Mouse (Mus musculus): ENCODE measurements around the gene Eef1a2.
A peak's percentile ranks its signal among the peaks of the same experiment; 100 is the strongest.

Gene Eef1a2

DNA sequence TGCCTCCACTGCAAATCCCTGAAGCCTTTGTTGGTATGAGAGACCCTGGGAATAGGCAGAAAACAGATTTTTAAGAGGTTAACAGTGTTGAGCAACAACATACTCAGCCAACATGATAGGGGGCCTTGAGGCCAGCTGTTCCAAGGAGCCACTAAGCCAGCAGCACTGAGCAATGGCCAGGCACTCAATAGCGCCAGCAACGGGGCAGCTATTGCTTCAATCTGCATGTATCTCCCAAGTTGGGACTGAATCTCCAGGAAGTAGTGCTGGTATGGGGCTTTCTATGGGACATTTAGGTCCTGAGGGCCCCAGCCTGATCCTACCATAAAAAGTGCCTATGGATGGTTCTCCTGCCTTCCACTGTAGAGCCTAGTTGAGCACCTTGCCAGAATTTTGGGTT lies 1.7 kb upstream of the Eef1a2 start:
- no peak for DNase-seq (ENCODE audit: low read depth, low spot score)

GRCm38 (mm10) chr2:181157716-181158302 lies 995 bp upstream of the Eef1a2 start:
- no peak for DNase-seq (ENCODE audit: low read depth, low spot score)

- no peak for DNase-seq (ENCODE audit: low read depth, low spot score)
These were observed 366 bp upstream of the Eef1a2 start for GRCm38 (mm10) chr2:181157180-181157579.

- no peak for DNase-seq (ENCODE audit: low read depth, low spot score)
These were observed 1.0 kb downstream of the Eef1a2 start for GRCm38 (mm10) chr2:181155801-181156200.

DNA sequence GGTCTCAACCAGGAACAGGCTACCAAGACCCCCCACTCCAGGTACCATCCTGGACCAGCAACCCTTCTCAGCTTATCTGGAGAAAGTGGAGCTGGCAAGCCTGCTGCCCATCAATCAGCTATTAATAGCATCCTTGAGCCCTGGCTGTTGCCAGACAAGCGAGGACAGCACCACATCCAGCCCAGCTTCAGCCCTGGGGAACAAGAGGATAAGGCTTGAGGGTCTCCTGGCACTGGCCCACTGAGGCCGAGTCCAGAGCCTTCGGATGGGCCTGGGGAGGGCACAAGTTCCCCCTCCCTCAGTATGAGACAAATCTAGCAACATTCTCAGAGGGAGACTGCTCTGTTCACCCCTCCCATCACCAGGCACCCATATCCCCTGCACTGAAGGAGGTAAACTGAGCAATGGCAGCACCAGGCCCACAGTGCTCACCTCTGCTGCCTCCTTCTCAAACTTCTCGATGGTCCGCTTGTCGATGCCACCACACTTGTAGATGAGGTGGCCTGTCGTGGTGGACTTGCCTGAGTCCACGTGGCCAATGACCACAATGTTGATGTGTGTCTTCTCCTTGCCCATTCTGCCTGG lies 1.9 kb downstream of the Eef1a2 start:
- no peak for DNase-seq (ENCODE audit: low read depth, low spot score)

DNA sequence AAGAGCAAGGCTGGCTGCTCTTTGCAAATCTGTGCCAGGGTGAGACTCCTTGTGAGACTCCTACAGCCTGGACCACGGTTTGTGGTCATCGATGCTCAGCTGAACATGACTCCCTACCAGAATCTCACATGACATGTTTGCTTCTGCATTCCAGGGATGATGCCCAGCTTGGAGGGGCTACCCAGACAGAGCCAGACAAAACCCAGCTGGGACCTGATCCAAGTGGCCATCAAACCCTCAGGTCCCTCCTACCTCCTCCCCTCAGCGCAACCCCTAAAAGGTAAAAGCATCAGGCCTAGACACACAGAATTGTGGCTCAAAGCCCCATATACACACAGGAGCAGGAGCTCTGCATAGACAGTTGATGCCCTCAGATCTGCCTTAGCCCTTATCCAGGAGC lies 2.5 kb downstream of the Eef1a2 start:
- DNase-seq (ENCODE audit: low read depth, low spot score): no peak

GRCm38 (mm10) chr2:181153837-181154236 lies 3.0 kb downstream of the Eef1a2 start:
- peak; percentile 45 for DNase-seq (ENCODE audit: low read depth, low spot score)

DNA sequence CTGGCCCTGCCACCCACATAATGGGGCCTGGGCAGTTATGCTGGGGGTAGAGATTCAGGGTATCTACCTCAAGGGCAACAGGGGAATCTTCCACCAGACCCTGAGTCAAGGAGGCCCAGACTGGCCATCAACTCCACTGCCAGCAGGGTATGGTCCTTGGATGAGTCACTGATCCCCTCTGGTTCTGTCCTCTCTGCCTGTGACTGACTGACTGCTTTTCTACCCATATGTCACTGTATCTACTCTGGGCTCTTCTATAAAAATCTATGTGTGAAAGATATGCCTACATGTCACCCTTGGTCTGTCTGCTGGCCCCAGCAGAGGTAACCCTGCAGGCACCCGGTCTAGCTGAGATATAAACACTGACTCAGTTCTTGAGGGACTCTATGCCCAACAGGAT lies 3.7 kb downstream of the Eef1a2 start:
- DNase-seq (ENCODE audit: low read depth, low spot score): no peak

GRCm38 (mm10) chr2:181152701-181153100 lies 4.1 kb downstream of the Eef1a2 start:
- no peak for DNase-seq (ENCODE audit: low read depth, low spot score)

DNA sequence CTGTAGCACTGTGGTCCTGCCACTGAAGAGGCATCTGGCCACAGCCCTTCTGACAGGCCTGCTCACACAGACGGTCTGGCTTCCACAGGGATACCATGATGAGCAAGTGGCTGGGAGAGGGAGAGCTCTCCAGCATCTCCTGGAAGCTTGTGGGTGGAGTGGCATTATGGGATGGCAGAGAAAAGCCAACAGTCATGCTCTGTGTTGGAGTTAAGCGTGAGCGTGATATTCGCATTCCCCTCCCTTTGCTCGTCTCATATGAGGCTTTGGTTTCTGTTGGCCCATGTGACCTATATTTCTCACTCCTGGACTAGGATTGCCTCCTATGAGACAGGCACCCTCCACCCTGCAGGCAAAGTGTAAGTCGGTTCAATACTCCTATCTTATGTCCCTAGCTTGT lies 6.5 kb downstream of the Eef1a2 start:
- DNase-seq (ENCODE audit: low read depth, low spot score): no peak

DNA sequence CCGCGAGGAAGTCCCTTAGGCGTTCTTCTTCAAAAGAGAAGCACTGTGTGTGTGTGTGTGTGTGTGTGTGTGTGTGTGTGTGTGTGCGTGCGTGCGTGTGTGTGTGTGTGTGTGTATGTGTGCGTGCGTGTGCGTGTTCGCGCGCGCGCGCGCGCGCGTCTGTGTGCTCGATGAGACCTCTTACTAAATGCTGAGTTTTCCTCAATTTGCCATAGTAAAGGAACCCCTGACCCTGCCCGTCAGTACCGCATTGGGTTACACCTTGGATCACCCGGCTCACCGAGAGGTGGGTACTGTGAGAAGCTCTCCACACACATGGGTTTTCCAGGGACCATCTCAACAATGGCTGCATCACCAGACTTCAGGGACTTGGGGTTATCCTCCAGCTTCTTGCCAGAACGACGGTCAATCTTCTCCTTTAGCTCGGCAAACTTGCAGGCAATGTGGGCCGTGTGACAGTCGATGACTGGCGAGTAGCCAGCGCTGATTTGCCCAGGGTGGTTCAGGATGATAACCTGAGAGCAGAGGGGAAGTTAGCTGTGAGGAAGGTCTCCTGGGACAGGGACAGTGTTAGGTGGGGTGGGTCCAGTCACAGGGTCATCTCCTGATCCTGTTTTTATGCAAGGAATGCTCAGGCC lies 8.4 kb downstream of the Eef1a2 start:
- DNase-seq (ENCODE audit: low read depth, low spot score): no peak

- DNase-seq (ENCODE audit: low read depth, low spot score): peak; percentile 31
These were observed 9.1 kb downstream of the Eef1a2 start for GRCm38 (mm10) chr2:181147546-181148317.

DNA sequence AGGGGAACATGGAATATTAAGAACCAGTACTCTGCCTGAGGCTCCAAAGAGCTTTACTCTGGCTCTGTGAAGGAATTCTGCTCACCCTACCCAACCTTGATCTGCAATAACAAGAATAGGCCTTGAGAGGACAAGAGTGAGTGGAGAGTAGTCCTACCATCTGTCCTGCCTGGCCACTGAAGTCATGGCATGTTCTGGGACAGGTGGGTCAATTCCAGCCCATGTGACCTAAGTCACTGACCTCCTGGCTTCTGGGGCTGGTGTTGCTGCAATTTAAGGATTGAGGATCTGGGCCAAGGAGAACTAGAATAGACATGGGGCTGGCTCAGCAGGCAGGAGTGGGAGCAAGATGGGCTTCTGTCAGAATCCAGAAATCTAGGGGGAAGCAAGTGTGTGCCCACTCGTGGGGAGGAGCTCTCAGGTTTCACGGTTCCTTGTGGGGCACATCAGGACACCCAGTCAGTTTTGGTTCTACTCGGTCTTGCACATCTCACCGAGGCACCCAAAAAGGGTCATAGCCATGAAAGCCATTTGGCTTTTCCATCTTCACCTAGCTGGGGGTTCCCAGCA lies 9.8 kb downstream of the Eef1a2 start:
- no peak for DNase-seq (ENCODE audit: low read depth, low spot score)

- no peak for DNase-seq (ENCODE audit: low read depth, low spot score)
These were observed 12.1 kb downstream of the Eef1a2 start for GRCm38 (mm10) chr2:181144675-181145074.

- no peak for DNase-seq (ENCODE audit: low read depth, low spot score)
These were observed 13.1 kb downstream of the Eef1a2 start for GRCm38 (mm10) chr2:181143509-181144276.

DNA sequence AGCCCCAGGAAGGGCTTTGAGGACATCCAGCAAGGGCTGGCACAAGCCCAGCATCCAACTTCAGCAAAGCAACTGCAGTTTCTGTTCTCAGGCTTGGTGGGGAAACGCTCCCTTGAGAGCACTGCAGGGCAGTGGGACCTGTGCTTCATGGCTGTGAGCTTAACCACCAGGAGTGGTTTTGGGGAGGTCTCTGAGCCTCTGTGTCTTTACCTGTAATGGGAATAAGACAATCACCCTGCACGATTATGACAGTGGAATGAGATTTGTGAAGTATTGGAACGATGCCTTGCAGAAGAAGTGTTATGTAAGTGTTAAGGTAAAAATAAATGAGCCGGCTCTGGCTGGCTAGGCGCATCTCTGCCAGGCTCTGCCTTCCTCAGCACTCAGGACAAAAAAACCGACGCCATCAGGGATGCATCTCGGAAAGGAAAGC lies 14.1 kb downstream of the Eef1a2 start:
- DNase-seq (ENCODE audit: low read depth, low spot score): no peak

- no peak for DNase-seq (ENCODE audit: low read depth, low spot score)
These were observed 17.1 kb downstream of the Eef1a2 start for GRCm38 (mm10) chr2:181139641-181140193.

DNA sequence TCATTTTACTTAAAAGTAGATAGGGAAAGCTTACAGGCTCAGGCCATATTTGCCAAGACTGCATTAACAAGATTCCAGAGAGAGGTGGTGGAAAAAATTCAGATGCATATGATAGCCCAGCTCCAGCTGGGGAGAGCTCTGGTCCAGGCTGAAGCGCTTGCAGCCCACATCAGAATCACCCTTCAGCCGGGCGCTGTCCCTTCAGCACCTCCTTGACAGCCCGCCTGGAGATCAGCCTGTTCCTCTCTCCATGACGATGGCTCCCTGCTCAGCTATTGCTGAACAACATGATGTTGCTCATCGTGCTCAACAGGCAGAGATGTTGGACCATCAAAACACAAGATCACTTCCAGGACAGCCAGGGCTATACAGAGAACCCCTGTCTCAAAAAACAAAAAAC lies 19.9 kb downstream of the Eef1a2 start:
- DNase-seq (ENCODE audit: low read depth, low spot score): no peak

DNA sequence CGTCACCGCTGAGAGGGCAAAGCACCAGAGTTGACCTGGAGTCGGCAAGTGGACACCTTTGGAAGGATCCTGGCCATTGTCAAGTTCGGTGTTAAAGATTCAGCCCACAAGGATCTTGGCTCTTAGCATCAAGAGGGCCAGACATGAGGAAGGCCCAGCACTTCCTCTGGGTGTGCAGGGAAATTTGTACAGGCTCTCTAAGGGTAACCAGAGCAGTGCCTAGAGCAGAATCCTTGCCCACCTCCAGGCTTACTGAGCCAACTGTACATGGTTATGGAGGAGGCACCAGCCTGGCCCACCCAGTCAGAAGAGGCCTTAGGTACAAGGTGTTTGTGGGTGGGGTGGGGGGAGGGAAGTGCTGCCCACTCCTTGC lies 21.4 kb downstream of the Eef1a2 start:
- no peak for DNase-seq (ENCODE audit: low read depth, low spot score)

DNA sequence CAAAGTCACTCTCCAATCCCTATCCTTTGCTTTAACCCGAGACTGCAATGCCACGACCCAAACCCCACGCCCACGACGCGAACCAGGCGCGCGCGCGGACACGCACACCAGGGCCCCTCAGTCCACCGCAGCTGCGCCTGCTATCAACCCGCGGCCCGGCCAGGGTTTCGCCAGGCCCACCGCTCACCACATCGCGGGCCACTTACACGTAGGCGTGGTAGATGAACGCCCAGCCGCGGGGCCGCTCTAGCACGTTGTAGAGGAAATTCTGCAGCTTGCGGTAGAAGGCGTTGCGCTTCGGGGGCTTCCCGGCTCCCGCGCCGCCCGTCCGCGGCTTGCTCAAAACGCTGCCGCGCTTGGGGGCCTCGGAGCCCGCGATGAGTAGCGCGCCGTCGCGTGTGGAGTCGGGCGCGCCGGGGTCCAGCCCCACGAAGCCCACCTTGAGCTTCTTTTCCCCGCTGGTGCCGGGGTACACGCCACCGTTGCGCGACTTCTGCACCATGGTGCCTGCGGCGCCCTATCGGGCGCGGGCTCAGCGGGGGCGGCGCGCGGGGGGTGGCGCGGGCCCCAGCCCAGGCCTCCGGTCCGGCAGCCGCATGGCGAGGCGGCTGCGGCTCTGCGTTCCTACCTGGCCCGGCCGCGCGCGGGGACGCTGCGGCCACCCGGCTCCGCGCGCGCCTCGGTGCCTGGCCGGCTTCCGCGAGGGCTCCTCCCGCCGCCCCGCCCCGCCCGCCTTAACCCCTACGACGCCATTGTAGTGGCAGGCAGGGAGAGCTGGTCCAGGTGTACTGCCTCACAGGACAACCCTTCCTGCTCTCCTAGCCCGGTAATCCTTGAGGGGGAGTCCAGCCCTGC lies 22.0 kb downstream of the Eef1a2 start, which contains the start of gene Kcnq2:
TSS of gene Kcnq2 (minus strand) at position 710 of the 855 bp plus-strand sequence.
- DNase-seq (ENCODE audit: low read depth, low spot score): no peak

All from CD4-positive, CD25-positive, alpha-beta regulatory T cell, adult 2 months (primary cell).